Mouse (Mus musculus): Measurements from ENCODE around the gene Zfp324. TPM values are rescaled to one million over a fixed set of nuclear protein-coding genes. Genes with fewer than 3 reads are reported as not detected.

The Zfp324 gene
- polyA plus RNA-seq, 2 experiments = 9.5 to 9.8 TPM

DNA sequence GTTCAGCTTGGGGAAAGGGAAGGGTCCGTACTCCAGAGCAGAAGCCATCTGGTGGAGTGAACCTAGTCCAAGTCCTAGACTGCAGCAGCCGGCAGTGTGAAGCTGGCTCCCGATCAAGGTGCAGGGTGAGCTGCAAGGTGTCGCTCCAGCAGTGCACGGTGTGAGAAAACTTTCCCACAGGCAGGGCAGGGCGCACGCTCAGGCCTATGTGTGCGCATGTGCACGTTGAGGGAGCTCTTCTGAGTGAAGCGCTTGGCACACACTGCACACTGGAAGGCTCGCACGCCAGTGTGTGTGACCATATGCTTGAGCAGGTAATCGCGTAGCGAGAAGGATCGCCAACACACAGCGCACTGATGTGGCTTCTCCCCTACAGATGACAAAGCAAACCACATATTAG is 40.4 kb downstream of the Zfp324 start:
- 90% methylated on average over 17 of the region's 17 CpGs for WGBS
- no peak for TF ChIP-seq POLR2A (IDR thresholded peaks at IDR 0.05; ENCODE audit: borderline replicate concordance, extremely low read depth, insufficient read depth, insufficient read length)
- Histone ChIP-seq H3K4me1 (ENCODE audit: control insufficient read depth, insufficient read depth, low read length) (peaks cover 16% of the 10 kb centered on the region), H3K27me3 (ENCODE audit: control insufficient read depth, insufficient read depth, low read length) (0 out of 2 replicates have a peak, but pooled peaks cover 4% of the 10 kb centered on the region), H3K4me2 (replicated peaks; ENCODE audit: low read depth, low read length, severe bottlenecking) (no peak overlapping the region), H3K27ac (replicated peaks; ENCODE audit: low read depth, low read length) (no peak overlapping the region), H3K9me3 (ENCODE audit: control insufficient read depth, low read length) (no peaks in the 10 kb centered on the region), H3K36me3 (ENCODE audit: control insufficient read depth, insufficient read depth, low read length) (peaks cover 23% of the 10 kb centered on the region), H3K4me3 (replicated peaks; ENCODE audit: low read length) (no peak overlapping the region), H3K9ac (ENCODE audit: low read depth, low read length, severe bottlenecking) (no peak overlapping the region)
- ATAC-seq (ENCODE audit: low FRiP score, low read depth) = no peak
- no peak for DNase-seq (ENCODE audit: low spot score)

DNA sequence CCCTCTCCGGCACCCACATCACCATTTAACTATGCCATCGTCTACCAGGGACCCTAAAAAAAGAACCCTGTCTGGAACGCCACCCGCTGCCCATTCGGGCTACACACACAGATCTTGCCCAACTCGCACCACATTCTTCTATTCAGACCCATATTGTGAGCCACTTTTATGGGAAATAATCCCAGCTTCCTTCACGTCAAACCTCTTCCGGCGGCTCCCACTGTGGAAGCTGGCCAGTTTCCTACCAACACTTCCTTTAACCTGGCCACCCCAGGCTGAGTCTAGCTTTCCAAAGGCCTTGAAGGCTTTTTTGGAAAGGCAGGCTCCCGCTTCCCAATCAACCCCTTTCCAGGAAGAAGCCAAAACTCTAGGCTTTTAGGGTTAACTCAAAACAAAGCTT is 40.9 kb downstream of the Zfp324 start:
- DNase-seq (ENCODE audit: low spot score) = no peak
- Histone ChIP-seq H3K4me1 (ENCODE audit: control insufficient read depth, insufficient read depth, low read length) (peaks cover 16% of the 10 kb centered on the region), H3K27me3 (ENCODE audit: control insufficient read depth, insufficient read depth, low read length) (0 out of 2 replicates have a peak, but pooled peaks cover 4% of the 10 kb centered on the region), H3K9me3 (ENCODE audit: control insufficient read depth, low read length) (no peaks in the 10 kb centered on the region), H3K36me3 (ENCODE audit: control insufficient read depth, insufficient read depth, low read length) (peaks cover 23% of the 10 kb centered on the region), H3K9ac (ENCODE audit: low read depth, low read length, severe bottlenecking) (peak overlapping the region; percentile 41; the same call in 1 of the 2 replicates), H3K4me3 (replicated peaks; ENCODE audit: low read length) (no peak overlapping the region), H3K27ac (replicated peaks; ENCODE audit: low read depth, low read length) (no peak overlapping the region), H3K4me2 (replicated peaks; ENCODE audit: low read depth, low read length, severe bottlenecking) (no peak overlapping the region)
- no peak for ATAC-seq (ENCODE audit: low FRiP score, low read depth)
- TF ChIP-seq POLR2A (IDR thresholded peaks at IDR 0.05; ENCODE audit: borderline replicate concordance, extremely low read depth, insufficient read depth, insufficient read length) = no peak
- 76% methylated on average over 10 of the region's 10 CpGs for WGBS

DNA sequence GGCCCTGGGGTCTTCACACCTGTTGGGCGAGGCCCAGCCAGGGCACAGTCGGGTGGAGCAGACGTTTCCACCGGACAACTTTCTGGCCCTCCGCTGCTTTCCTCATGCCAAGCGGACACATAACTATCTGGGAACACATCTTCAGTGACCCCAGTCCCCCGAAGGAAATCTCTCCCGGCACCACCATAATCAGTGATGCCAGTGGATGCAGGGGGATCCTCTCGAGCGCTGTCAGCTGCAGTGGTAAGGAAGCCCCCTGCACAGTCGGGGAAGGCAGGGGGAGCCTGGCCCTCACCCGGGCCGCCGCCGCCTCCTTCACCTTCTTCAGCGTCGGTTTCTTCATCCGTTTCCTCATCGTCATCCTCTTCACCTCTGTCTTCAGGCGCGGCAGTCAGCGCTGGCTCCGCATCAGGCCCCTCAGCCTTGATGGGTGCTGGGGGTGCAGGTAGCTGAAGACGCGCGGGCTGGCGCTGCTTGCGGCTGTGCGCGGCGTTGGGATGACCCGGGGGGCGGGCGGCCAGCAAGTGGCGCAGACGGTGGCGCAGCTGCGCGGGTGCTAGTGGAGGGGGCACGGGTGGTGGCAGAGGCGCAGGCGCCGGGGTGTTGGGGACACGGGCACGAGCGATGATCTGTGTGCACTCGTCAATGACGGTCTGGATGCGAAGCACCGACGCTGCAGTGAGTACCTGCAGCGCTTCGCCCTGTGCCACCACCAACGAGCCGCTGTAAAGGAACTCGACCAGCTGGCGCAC is 41.9 kb downstream of the Zfp324 start:
- Histone ChIP-seq H3K36me3 (ENCODE audit: control insufficient read depth, insufficient read depth, low read length) (peaks cover 23% of the 10 kb centered on the region), H3K4me3 (replicated peaks; ENCODE audit: low read length) (no peak overlapping the region; the same call in 1 of the 2 replicates), H3K9me3 (ENCODE audit: control insufficient read depth, low read length) (no peaks in the 10 kb centered on the region), H3K4me1 (ENCODE audit: control insufficient read depth, insufficient read depth, low read length) (peaks cover 16% of the 10 kb centered on the region), H3K9ac (ENCODE audit: low read depth, low read length, severe bottlenecking) (peak overlapping the region; percentile 41), H3K27me3 (ENCODE audit: control insufficient read depth, insufficient read depth, low read length) (0 out of 2 replicates have a peak, but pooled peaks cover 4% of the 10 kb centered on the region), H3K27ac (replicated peaks; ENCODE audit: low read depth, low read length) (no peak overlapping the region), H3K4me2 (replicated peaks; ENCODE audit: low read depth, low read length, severe bottlenecking) (peak overlapping the region; percentile 25; the same call in 1 of the 2 replicates)
- 34% methylated on average over 55 of the region's 57 CpGs for WGBS
- no peak for TF ChIP-seq POLR2A (IDR thresholded peaks at IDR 0.05; ENCODE audit: borderline replicate concordance, extremely low read depth, insufficient read depth, insufficient read length)
- DNase-seq (ENCODE audit: low spot score) (no peak), ATAC-seq (ENCODE audit: low FRiP score, low read depth) (no peak)

DNA sequence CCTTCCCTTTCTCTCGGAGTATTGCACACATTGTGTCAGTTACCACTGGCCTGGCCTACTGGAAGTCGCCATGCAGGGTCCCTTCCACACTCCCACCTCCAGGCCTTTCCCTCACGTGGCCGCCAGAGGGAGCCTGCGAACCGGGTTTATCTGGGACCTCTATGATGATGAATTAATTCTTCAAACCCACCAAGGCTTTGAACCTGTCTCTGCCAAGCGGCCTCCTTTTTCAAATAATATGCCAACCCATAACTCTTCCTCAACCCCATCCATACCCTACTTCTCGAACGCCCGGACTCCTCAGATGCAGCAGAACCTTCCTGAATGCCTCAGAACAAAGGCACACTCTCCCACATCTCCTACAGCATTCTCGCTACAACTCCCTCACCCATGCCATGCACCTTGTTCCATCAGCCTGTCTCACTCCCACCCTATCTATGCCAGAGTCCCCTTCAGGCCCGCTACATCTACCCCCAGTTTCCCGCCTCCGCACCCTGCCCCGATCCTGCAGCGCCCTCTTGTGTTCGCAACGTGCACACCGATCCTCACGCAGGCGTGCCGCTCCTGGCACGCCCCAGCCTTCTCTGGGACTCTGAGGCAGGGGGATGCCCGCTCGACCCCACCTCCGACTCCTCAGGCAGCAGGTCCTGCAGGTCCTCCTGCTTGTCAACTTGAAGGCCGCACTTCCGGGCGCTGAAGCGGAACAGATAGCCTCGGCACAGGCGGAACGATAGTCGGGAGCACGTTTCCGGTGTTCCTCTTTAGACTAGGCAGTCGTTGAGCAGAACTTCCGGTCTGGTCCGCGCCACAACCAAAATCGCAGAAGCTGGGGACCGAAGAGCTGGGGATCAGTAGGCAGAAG is 43.7 kb downstream of the Zfp324 start:
- peak; percentile 98 for DNase-seq (ENCODE audit: low spot score)
- peak overlapping the region; percentile 48 for H3K4me3 ChIP-seq (replicated peaks; ENCODE audit: low read length)
- TF ChIP-seq POLR2A (IDR thresholded peaks at IDR 0.05; ENCODE audit: borderline replicate concordance, extremely low read depth, insufficient read depth, insufficient read length) = peak; percentile 33; the same call in 1 of the 2 replicates
- 0 out of 2 replicates have a peak, but pooled peaks cover 4% of the 10 kb centered on the region for H3K27me3 ChIP-seq (ENCODE audit: control insufficient read depth, insufficient read depth, low read length)
- H3K9ac ChIP-seq (ENCODE audit: low read depth, low read length, severe bottlenecking) = peak overlapping the region; percentile 72
- no peaks in the 10 kb centered on the region for H3K9me3 ChIP-seq (ENCODE audit: control insufficient read depth, low read length)
- H3K36me3 ChIP-seq (ENCODE audit: control insufficient read depth, insufficient read depth, low read length) = peaks cover 23% of the 10 kb centered on the region
- under 1% methylated on average over 42 of the region's 42 CpGs for WGBS
- H3K4me2 ChIP-seq (replicated peaks; ENCODE audit: low read depth, low read length, severe bottlenecking) = peak overlapping the region; percentile 85
- peak overlapping the region; percentile 91 for H3K27ac ChIP-seq (replicated peaks; ENCODE audit: low read depth, low read length)
- peak; percentile 91 for ATAC-seq (ENCODE audit: low FRiP score, low read depth)
- H3K4me1 ChIP-seq (ENCODE audit: control insufficient read depth, insufficient read depth, low read length) = peaks cover 16% of the 10 kb centered on the region

Data from limb, embryonic 14.5 days (tissue).